Mouse (Mus musculus): ENCODE data around the gene Naif1.

DNA sequence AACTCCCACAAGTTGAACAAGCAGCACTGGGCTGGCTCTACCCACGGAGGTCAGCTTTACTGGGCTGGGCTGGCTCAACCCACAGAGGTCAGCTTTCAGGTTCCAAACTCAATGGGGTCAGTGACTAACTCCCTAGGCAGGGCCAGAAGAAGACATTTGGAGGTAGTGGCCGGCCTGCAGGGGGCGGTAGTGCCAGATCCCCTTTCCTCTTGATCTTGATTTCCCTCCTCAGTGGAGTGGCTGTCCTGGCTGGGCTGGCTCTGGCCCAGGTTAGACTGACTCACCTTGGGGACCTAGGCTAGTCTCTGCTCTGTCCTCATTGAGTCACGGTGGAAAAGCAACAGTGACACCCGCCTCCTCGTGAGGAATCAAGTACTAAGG lies 21.4 kb downstream of the Naif1 start:
- TF ChIP-seq CTCF (IDR thresholded peaks at IDR 0.05; ENCODE audit: control insufficient read depth, insufficient read depth, insufficient read length): peak; percentile 7
- no peak for TF ChIP-seq MAX (IDR thresholded peaks at IDR 0.05)
- TF ChIP-seq USF1 (IDR thresholded peaks at IDR 0.05; ENCODE audit: low read depth): no peak
- TF ChIP-seq CEBPB (IDR thresholded peaks at IDR 0.05; ENCODE audit: low read depth): no peak
